Mouse (Mus musculus) embryonic facial prominence, embryonic 13.5 days (tissue): Measurements from ENCODE around the gene Cflar. TPM values are rescaled to one million over a fixed set of nuclear protein-coding genes. Genes with fewer than 3 reads are reported as not detected.
"Not testable (repeated sequence)": the region's sequence is repeated elsewhere in the genome, so short reads cannot be mapped to it uniquely, and the experiment has no call there.

Source experiments
- ATAC-seq: fragments of 200-750 bp; cut with Nextera tagmentation; 2 replicates; pipeline ENCODE4 v1.8.0; 2017; ENCODE audit warnings: low read depth; ENCODE audit not compliant: insufficient number of reproducible peaks, insufficient read depth, low FRiP score, low TSS enrichment
- H3K27ac ChIP-seq: fragments of 300-500 bp; sonication (generic); 2 replicates; pipeline ENCODE4 v1.5.1; 2015; ENCODE audit warnings: moderate library complexity, mild to moderate bottlenecking, inconsistent platforms
- H3K27me3 ChIP-seq: fragments of 300-500 bp; sonication (generic); 2 replicates; pipeline ENCODE4 v1.6.1; 2015; ENCODE audit warnings: mild to moderate bottlenecking, inconsistent platforms
- H3K36me3 ChIP-seq: fragments of 300-500 bp; sonication (generic); 2 replicates; pipeline ENCODE4 v1.6.1; 2015; ENCODE audit warnings: mild to moderate bottlenecking, inconsistent platforms
- H3K4me1 ChIP-seq: fragments of 300-500 bp; sonication (generic); 2 replicates; pipeline ENCODE4 v1.6.1; 2015; ENCODE audit warnings: inconsistent platforms
- H3K4me2 ChIP-seq: fragments of 300-500 bp; sonication (generic); 2 replicates; pipeline ENCODE4 v1.6.1; 2015; ENCODE audit warnings: moderate library complexity, mild to moderate bottlenecking, inconsistent platforms
- H3K4me3 ChIP-seq: fragments of 300-500 bp; sonication (generic); 2 replicates; pipeline ENCODE4 v1.5.1; 2015; ENCODE audit warnings: mild to moderate bottlenecking, inconsistent platforms
- H3K9ac ChIP-seq: fragments of 300-500 bp; sonication (generic); 2 replicates; pipeline ENCODE4 v1.6.1; 2015; ENCODE audit warnings: mild to moderate bottlenecking, inconsistent platforms
- H3K9me3 ChIP-seq: fragments of 300-500 bp; sonication (generic); 2 replicates; pipeline ENCODE4 v1.6.1; 2016; ENCODE audit warnings: inconsistent platforms
- WGBS: fragments of 180-500 bp; shearing (Covaris S2); methylation state at CpG from one replicate; pipeline ENCODE4 v1.1.7; 2015; ENCODE audit warnings: mixed read lengths; 5-methylcytosine and 5-hydroxymethylcytosine counted together
- polyA plus RNA-seq: library from polyadenylated mRNA; unstranded; fragments of >200 nt; fragmentation: Nextera tagmentation; extraction: Ambion mirVana; gene quantifications from 2 replicates; pipeline ENCODE4 v1.2.1, GENCODE M21; 2015

Cflar gene
- polyA plus RNA-seq, 1 experiment from 2014 or later: 39.0 TPM

DNA sequence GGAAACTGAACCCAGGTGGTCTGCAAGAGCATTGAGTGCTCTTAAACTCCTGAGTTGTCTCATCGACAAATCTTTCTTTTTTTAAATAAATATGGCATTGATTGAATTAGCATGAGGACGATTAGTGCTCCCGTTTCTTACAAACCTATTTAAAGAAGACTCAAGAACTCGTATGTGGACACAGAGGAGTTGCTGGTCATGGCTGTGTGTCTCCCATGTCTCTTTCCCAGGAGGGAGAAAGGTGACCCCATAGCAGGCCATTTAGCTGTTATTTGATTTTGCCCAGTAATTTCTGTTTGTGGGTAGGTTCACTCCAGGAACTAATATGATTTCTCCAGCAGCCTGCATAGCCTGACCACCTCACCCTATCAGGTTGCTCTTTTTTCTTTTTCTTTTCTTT lies 85.5 kb downstream of the Cflar start:
- Histone ChIP-seq H3K4me1 (peaks cover 7% of the 10 kb centered on the region; the same call in 1 of the 2 replicates), H3K27ac (no peak overlapping the region), H3K27me3 (no peaks in the 10 kb centered on the region), H3K9me3 (no peaks in the 10 kb centered on the region), H3K36me3 (peaks cover 6% of the 10 kb centered on the region), H3K9ac (no peak overlapping the region), H3K4me2 (peak overlapping the region; percentile 27), H3K4me3 (no peak overlapping the region)
- ATAC-seq: no peak
- 52% methylated on average over 4 of the region's 4 CpGs for WGBS

GRCm38 (mm10) chr1:58797370-58797769 lies 86.1 kb downstream of the Cflar start:
- no peak for ATAC-seq

DNA sequence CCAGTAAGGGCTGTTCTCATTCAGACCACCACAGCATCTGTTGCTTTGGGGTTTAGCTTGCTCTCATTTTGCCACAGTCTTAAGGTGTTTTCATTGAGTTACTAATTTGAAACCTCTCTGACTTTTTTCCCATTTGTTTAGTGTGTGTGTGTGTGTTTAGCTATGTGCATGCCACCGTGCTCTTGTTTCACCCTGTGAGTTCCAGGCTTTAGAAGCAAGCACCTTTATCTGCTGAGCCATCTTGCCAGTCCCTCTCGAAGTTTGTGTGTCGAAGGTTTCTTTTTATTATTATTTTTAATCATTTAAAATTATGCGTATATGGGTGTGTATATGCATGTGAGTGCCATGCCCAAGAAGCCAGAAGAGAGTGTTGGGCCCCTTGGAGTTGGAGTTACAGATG lies 87.6 kb downstream of the Cflar start:
- Histone ChIP-seq H3K4me1 (peaks cover 7% of the 10 kb centered on the region; the same call in 1 of the 2 replicates), H3K27ac (no peak overlapping the region), H3K4me2 (no peak overlapping the region), H3K36me3 (peaks cover 6% of the 10 kb centered on the region), H3K9me3 (no peaks in the 10 kb centered on the region), H3K27me3 (no peaks in the 10 kb centered on the region), H3K9ac (no peak overlapping the region), H3K4me3 (no peak overlapping the region)
- WGBS: 93% methylated on average over 4 of the region's 4 CpGs
- ATAC-seq: no peak

More at GRCm38 (mm10) chr1:58797370-58797769, 86.1 kb downstream of the Cflar start:
- H3K4me3 ChIP-seq: no peak overlapping the region
- peaks cover 6% of the 10 kb centered on the region for H3K36me3 ChIP-seq
- 0 out of 2 replicates have a peak overlapping the region, but pooled peaks have one; percentile 27 for H3K4me2 ChIP-seq
- peaks cover 7% of the 10 kb centered on the region; the same call in 1 of the 2 replicates for H3K4me1 ChIP-seq
- H3K9ac ChIP-seq: no peak overlapping the region
- H3K27ac ChIP-seq: no peak overlapping the region
- H3K9me3 ChIP-seq: no peaks in the 10 kb centered on the region
- no peaks in the 10 kb centered on the region for H3K27me3 ChIP-seq
- 75% methylated on average over 2 of the region's 2 CpGs for WGBS

- H3K4me2 ChIP-seq, H3K9me3 ChIP-seq, H3K4me3 ChIP-seq, H3K27me3 ChIP-seq, ATAC-seq, H3K36me3 ChIP-seq, H3K9ac ChIP-seq, H3K27ac ChIP-seq, H3K4me1 ChIP-seq: not testable (repeated sequence)
- 89% methylated on average over 7 of the region's 7 CpGs for WGBS
Observed at GRCm38 (mm10) chr1:58800644-58801043, 89.3 kb downstream of the Cflar start.

DNA sequence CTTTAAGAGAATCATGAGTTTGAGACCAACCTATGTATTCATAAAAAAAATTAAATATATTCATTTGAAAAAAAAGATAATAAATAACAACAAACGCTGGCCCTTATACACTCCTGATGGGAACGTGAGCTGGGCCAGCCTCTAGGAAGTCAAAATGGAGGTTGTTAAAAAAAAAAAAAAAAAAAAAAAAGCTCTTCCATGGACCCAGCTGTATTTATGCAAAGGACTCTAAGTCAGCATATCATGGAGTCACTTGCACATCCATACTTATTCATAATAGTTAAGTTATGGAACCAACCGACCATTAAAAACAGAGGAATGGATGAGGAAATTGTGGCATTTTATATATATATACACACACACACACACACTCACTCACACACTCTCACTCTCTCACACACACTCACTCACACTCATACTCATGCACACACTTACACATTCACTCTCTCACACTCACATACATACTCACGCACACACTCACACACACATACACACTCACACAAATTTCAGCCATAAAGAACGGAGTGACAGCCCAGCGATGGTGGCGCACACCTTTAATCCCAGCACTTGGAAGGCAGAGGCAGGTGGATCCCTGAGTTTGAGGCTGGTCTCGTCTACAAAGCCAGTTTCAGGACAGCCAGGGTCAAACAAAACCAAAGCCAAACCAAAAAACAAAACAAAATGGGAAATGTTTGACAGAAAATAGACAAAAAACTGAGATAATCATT lies 90.4 kb downstream of the Cflar start:
- Histone ChIP-seq H3K9me3 (no peaks in the 10 kb centered on the region), H3K4me3 (no peak overlapping the region), H3K9ac (no peak overlapping the region), H3K27ac (no peak overlapping the region), H3K36me3 (peaks cover 6% of the 10 kb centered on the region), H3K27me3 (no peaks in the 10 kb centered on the region), H3K4me2 (no peak overlapping the region), H3K4me1 (peaks cover 7% of the 10 kb centered on the region; the same call in 1 of the 2 replicates)
- ATAC-seq: no peak
- 90% methylated on average over 8 of the region's 8 CpGs for WGBS

GRCm38 (mm10) chr1:58802322-58803273 lies 91.3 kb downstream of the Cflar start:
- Histone ChIP-seq H3K4me1 (no peaks in the 10 kb centered on the region), H3K4me3 (no peak overlapping the region), H3K27me3 (no peaks in the 10 kb centered on the region), H3K9me3 (no peaks in the 10 kb centered on the region), H3K36me3 (peaks cover 6% of the 10 kb centered on the region), H3K27ac (no peak overlapping the region), H3K9ac (no peak overlapping the region), H3K4me2 (no peak overlapping the region)
- 0 out of 2 replicates have a peak, but pooled peaks have one; percentile 15 for ATAC-seq
- WGBS: 80% methylated on average over 18 of the region's 18 CpGs

GRCm38 (mm10) chr1:58803531-58803930 lies 92.2 kb downstream of the Cflar start:
- Histone ChIP-seq H3K9ac (no peak overlapping the region), H3K4me1 (no peaks in the 10 kb centered on the region), H3K4me3 (no peak overlapping the region), H3K27me3 (no peaks in the 10 kb centered on the region), H3K9me3 (no peaks in the 10 kb centered on the region), H3K27ac (no peak overlapping the region), H3K36me3 (peaks cover 5% of the 10 kb centered on the region), H3K4me2 (no peak overlapping the region)
- ATAC-seq: no peak
- 83% methylated on average over 6 of the region's 6 CpGs for WGBS

GRCm38 (mm10) chr1:58806651-58807050 lies 95.3 kb downstream of the Cflar start:
- no peaks in the 10 kb centered on the region for H3K4me1 ChIP-seq
- H3K9me3 ChIP-seq: 0 out of 2 replicates have a peak, but pooled peaks cover 5% of the 10 kb centered on the region
- H3K27me3 ChIP-seq: no peaks in the 10 kb centered on the region
- no peak overlapping the region for H3K9ac ChIP-seq
- no peak overlapping the region for H3K4me3 ChIP-seq
- no peak overlapping the region for H3K4me2 ChIP-seq
- no peak overlapping the region for H3K27ac ChIP-seq
- H3K36me3 ChIP-seq: no peaks in the 10 kb centered on the region
- ATAC-seq: no peak
- 73% methylated on average over 3 of the region's 3 CpGs for WGBS

Other genes starting within 250 kb of the Cflar start
- 34.9 and 36.5 TPM in 2 replicates for gene Orc2, start 206.4 kb upstream of the Cflar start, polyA plus RNA-seq
- gene Fam126b, start 125.2 kb upstream of the Cflar start, polyA plus RNA-seq: 7.7 and 9.2 TPM in 2 replicates
- gene Ndufb3, start 125.1 kb upstream of the Cflar start, polyA plus RNA-seq: 175 and 176 TPM in 2 replicates
- gene Als2cr12, start 15.5 kb upstream of the Cflar start, polyA plus RNA-seq: not detected in 2 replicates
- gene Casp8, start 83.9 kb downstream of the Cflar start, polyA plus RNA-seq: 31.2 and 35.5 TPM in 2 replicates